Mouse (Mus musculus): ENCODE results near the gene Tmem106b. TPM values are rescaled to one million over a fixed set of nuclear protein-coding genes. Genes with fewer than 3 reads are reported as not detected.

Gene Tmem106b
- polyA plus RNA-seq, 1 experiment from 2014 or later, result 40.4 TPM

Other genes with a start within 250 kb of the Tmem106b start
- gene Vwde, start 155.2 kb downstream of the Tmem106b start, polyA plus RNA-seq (2015; fragmentation: Nextera tagmentation; extraction: Ambion mirVana), result not detected in 2 replicates

Data from heart, embryonic 16.5 days (tissue).